1 mouse cellular context compared by ENCODE assay signal in genomic region chr5:114942766-114943130, GRCm38 (mm10).
TF ChIP-seq lines count a peak whose summit lies in the region.

No protein-coding gene starts in this region.

TF ChIP-seq in CH12.LX, 34 proteins besides CTCF, POLR2A, EP300 and RAD21:
- TF ChIP-seq RCOR1 (conservative IDR thresholded peaks at IDR 0.05; ENCODE audit: low read depth, low read length) (no peak), BHLHE40 (IDR thresholded peaks at IDR 0.05; ENCODE audit: low read depth, low read length) (peak; percentile 74), JUND (conservative IDR thresholded peaks at IDR 0.05; ENCODE audit: low read depth, low read length) (no peak), GABPA (IDR thresholded peaks at IDR 0.05; ENCODE audit: insufficient replicate concordance, low read depth, low read length) (no peak), USF2 (conservative IDR thresholded peaks at IDR 0.05; ENCODE audit: low read depth, low read length) (peak; percentile 74), USF1 (IDR thresholded peaks at IDR 0.05; ENCODE audit: low read depth, low read length) (peak; percentile 44), POLR2AphosphoS2 (IDR thresholded peaks at IDR 0.05; ENCODE audit: low read depth, low read length) (no peak), E2F4 (IDR thresholded peaks at IDR 0.05; ENCODE audit: insufficient replicate concordance, low read depth, low read length) (no peak)
